Mouse (Mus musculus) midbrain, embryonic 11.5 days (tissue): ENCODE results near the gene Fkbp5. TPM values are rescaled to one million over a fixed set of nuclear protein-coding genes. Genes with fewer than 3 reads are reported as not detected.
A peak's percentile ranks its signal among the peaks of the same experiment; 100 is the strongest.

ENCODE experiments used
- ATAC-seq: fragments of 200-750 bp; cut with Nextera tagmentation; 2 replicates; pipeline ENCODE4 v1.8.0; 2017; ENCODE audit warnings: moderate TSS enrichment, moderate library complexity; ENCODE audit not compliant: low FRiP score
- DNase-seq: peaks from one replicate; pipeline ENCODE4 v3.0.0; 2015; ENCODE audit warnings: low spot score; ENCODE audit errors: missing footprints
- H3K27ac ChIP-seq: fragments of 300-500 bp; sonication (generic); 2 replicates; pipeline ENCODE4 v1.5.1; 2014; ENCODE audit warnings: low read depth, low read length
- H3K27me3 ChIP-seq: fragments of 300-500 bp; sonication (generic); 2 replicates; pipeline ENCODE4 v1.6.1; 2014; ENCODE audit warnings: mild to moderate bottlenecking, low read length, moderate library complexity, mixed read lengths; ENCODE audit not compliant: control insufficient read depth, insufficient read depth
- H3K36me3 ChIP-seq: fragments of 300-500 bp; sonication (generic); 2 replicates; pipeline ENCODE4 v1.6.1; 2014; ENCODE audit warnings: mild to moderate bottlenecking, low read length, moderate library complexity, mixed read lengths; ENCODE audit not compliant: control insufficient read depth, insufficient read depth
- H3K4me1 ChIP-seq: fragments of 300-500 bp; sonication (generic); 2 replicates; pipeline ENCODE4 v1.6.1; 2014; ENCODE audit warnings: low read length; ENCODE audit not compliant: control insufficient read depth, insufficient read depth
- H3K4me2 ChIP-seq: fragments of 300-500 bp; sonication (generic); 2 replicates; pipeline ENCODE4 v1.6.1; 2014; ENCODE audit warnings: mild to moderate bottlenecking, moderate library complexity
- H3K4me3 ChIP-seq: fragments of 300-500 bp; sonication (generic); 2 replicates; pipeline ENCODE4 v1.5.1; 2014; ENCODE audit warnings: low read depth, low read length
- H3K9ac ChIP-seq: fragments of 300-500 bp; sonication (generic); 2 replicates; pipeline ENCODE4 v1.6.1; 2014; ENCODE audit warnings: low read length
- H3K9me3 ChIP-seq: fragments of 300-500 bp; sonication (generic); 2 replicates; pipeline ENCODE4 v1.6.1; 2016; ENCODE audit warnings: low read length; ENCODE audit not compliant: control insufficient read depth
- WGBS: fragments of 180-500 bp; shearing (Covaris S2); extraction: QIAGEN DNeasy Blood & Tissue Kit; methylation state at CpG from one replicate; pipeline ENCODE4 v1.1.7; 2014; 5-methylcytosine and 5-hydroxymethylcytosine counted together
- polyA plus RNA-seq: library from polyadenylated mRNA; unstranded; fragments of >200 nt; fragmentation: Nextera tagmentation; extraction: Ambion mirVana; gene quantifications from 2 replicates; pipeline ENCODE4 v1.2.1, GENCODE M21; 2014

The Fkbp5 gene
- polyA plus RNA-seq, 1 experiment from 2014 or later, result 10.9 TPM

- H3K9me3 ChIP-seq, result no peaks in the 10 kb centered on the region
- no peaks in the 10 kb centered on the region for H3K36me3 ChIP-seq
- H3K4me2 ChIP-seq, result no peak within 1 kb of the TSS
- no peak for DNase-seq
- no peak within 1 kb of the TSS for H3K4me3 ChIP-seq
- WGBS, result 77% methylated on average over 14 of the region's 14 CpGs
- H3K27me3 ChIP-seq, result no peaks in the 10 kb centered on the region
- H3K4me1 ChIP-seq, result 0 out of 2 replicates have a peak, but pooled peaks cover 3% of the 10 kb centered on the region
- ATAC-seq, result no peak
- H3K27ac ChIP-seq, result no peak within 1 kb of the TSS
- no peak within 1 kb of the TSS for H3K9ac ChIP-seq
These were observed 31.8 kb upstream of the Fkbp5 start, which contains the start of gene Clpsl2 for GRCm38 (mm10) chr17:28549111-28549510. TSS of gene Clpsl2 (plus strand) at chr17:28549411.

DNA sequence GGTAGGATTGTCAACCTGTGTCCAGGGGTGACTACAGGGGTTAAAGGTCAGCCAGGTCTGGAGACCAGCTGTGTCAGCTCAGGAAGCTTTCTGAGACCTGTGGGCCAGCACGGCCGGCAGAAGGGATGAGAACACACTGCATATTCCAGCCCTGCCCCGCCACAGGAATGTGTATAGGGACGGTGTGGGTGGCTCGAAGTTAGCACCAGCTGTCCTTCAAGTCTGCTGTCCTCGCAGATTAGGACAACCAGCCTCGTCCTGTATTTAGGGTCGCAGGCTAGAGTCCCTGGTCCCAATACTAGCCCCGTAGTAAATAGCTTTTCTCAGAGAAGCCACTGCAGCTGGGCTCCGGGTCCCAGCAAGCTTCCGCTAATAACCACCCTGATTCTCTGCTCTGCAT, 31.2 kb upstream of the Fkbp5 start:
- no peak overlapping the region for H3K4me2 ChIP-seq
- H3K36me3 ChIP-seq, result no peaks in the 10 kb centered on the region
- 0 out of 2 replicates have a peak, but pooled peaks cover 3% of the 10 kb centered on the region for H3K4me1 ChIP-seq
- H3K4me3 ChIP-seq, result no peak overlapping the region
- no peaks in the 10 kb centered on the region for H3K9me3 ChIP-seq
- no peak overlapping the region for H3K27ac ChIP-seq
- no peaks in the 10 kb centered on the region for H3K27me3 ChIP-seq
- no peak overlapping the region for H3K9ac ChIP-seq
- 79% methylated on average over 11 of the region's 11 CpGs for WGBS
- ATAC-seq (no peak), DNase-seq (no peak)

GRCm38 (mm10) chr17:28546925-28547324, 29.6 kb upstream of the Fkbp5 start:
- H3K9ac ChIP-seq, result no peak overlapping the region
- WGBS, result 86% methylated on average over 1 of the region's 1 CpGs
- ATAC-seq (no peak), DNase-seq (no peak)
- H3K4me3 ChIP-seq, result no peak overlapping the region
- H3K4me2 ChIP-seq, result no peak overlapping the region
- H3K27ac ChIP-seq, result no peak overlapping the region
- H3K4me1 ChIP-seq, result no peaks in the 10 kb centered on the region
- no peaks in the 10 kb centered on the region for H3K9me3 ChIP-seq
- no peaks in the 10 kb centered on the region for H3K27me3 ChIP-seq
- no peaks in the 10 kb centered on the region for H3K36me3 ChIP-seq

DNA sequence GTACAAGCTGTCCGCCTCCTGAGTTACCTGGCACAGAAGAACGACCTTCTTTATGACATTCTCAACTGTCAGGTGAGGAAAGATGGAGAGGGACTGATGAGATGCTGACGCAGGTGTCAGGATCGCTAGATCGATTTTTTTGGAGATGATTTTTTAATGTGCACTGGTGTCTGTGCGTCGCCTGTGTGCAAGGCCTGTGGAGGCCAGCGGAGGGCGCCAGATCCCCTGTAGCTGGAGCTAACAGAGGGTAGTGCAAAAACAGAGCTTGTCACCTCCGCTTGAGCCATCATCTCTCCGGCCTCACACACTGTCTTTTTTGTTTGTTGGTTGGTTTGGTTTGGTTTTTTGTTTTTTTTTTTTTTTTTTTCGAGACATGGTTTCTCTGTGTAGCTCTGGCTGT, 20.6 kb upstream of the Fkbp5 start:
- H3K4me1 ChIP-seq, result no peaks in the 10 kb centered on the region
- H3K4me2 ChIP-seq, result no peak overlapping the region
- no peaks in the 10 kb centered on the region for H3K27me3 ChIP-seq
- H3K36me3 ChIP-seq, result no peaks in the 10 kb centered on the region
- ATAC-seq (no peak), DNase-seq (no peak)
- no peaks in the 10 kb centered on the region for H3K9me3 ChIP-seq
- H3K27ac ChIP-seq, result no peak overlapping the region
- no peak overlapping the region for H3K4me3 ChIP-seq
- H3K9ac ChIP-seq, result no peak overlapping the region
- WGBS, result 50% methylated on average over 12 of the region's 12 CpGs

DNA sequence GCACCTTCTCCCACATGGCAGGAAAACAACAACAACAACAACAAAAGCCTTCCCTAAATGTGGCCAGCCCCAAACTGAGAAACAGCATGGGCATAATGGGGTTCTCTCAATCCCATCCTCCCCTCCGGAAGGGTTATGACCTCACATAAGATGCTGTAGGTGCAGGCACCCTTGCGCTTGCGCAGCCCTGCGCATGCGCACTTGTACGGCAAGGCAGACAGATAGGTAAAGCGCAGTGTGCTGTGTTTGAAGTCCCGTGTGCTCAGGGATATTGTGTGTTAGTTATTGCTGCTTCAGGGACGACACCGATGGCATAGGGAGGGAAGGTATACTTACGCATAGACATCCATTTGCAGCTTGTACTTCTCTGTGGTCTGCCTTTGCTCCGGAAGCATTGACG, 16.0 kb upstream of the Fkbp5 start:
- H3K9ac ChIP-seq, result no peak overlapping the region
- H3K4me1 ChIP-seq, result no peaks in the 10 kb centered on the region
- no peak overlapping the region for H3K4me3 ChIP-seq
- H3K36me3 ChIP-seq, result no peaks in the 10 kb centered on the region
- H3K9me3 ChIP-seq, result no peaks in the 10 kb centered on the region
- DNase-seq (no peak), ATAC-seq (no peak)
- H3K4me2 ChIP-seq, result no peak overlapping the region
- 88% methylated on average over 13 of the region's 13 CpGs for WGBS
- no peak overlapping the region for H3K27ac ChIP-seq
- no peaks in the 10 kb centered on the region for H3K27me3 ChIP-seq

- Histone ChIP-seq H3K36me3 (no peaks in the 10 kb centered on the region), H3K9ac (no peak overlapping the region), H3K27me3 (no peaks in the 10 kb centered on the region), H3K9me3 (no peaks in the 10 kb centered on the region), H3K27ac (no peak overlapping the region), H3K4me3 (no peak overlapping the region), H3K4me2 (no peak overlapping the region), H3K4me1 (no peaks in the 10 kb centered on the region)
- WGBS, result 82% methylated on average over 7 of the region's 7 CpGs
- no peak for DNase-seq
- ATAC-seq, result no peak
These were observed 15.2 kb upstream of the Fkbp5 start for GRCm38 (mm10) chr17:28532557-28532956.

GRCm38 (mm10) chr17:28531946-28532345, 14.6 kb upstream of the Fkbp5 start:
- H3K9ac ChIP-seq, result no peak overlapping the region
- H3K36me3 ChIP-seq, result no peaks in the 10 kb centered on the region
- H3K4me2 ChIP-seq, result peak overlapping the region; percentile 10
- H3K27ac ChIP-seq, result no peak overlapping the region
- no peak overlapping the region for H3K4me3 ChIP-seq
- DNase-seq, result peak; percentile 89
- no peaks in the 10 kb centered on the region for H3K27me3 ChIP-seq
- H3K9me3 ChIP-seq, result no peaks in the 10 kb centered on the region
- no peaks in the 10 kb centered on the region for H3K4me1 ChIP-seq
- ATAC-seq, result no peak; the same call in 1 of the 2 replicates
- 14% methylated on average over 18 of the region's 18 CpGs for WGBS

DNA sequence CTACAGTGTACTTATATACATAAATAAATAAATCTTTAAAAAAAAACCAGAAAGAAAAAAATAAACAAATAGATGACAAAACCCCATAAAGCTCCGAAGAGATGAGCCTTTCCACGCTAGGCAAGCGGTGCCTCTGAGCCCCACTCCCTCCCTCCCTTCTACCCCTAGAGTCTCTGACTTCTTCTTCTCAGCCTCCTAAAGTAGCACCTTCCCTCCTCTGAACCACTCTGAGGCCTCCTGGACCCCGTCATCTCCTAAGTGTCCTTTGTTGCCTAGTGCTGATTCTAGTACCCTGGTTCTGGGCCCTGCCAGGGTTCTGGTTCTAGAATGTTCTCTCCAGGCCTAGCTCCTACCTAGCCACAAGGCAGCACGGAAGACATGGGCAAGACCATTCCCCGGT, 13.2 kb upstream of the Fkbp5 start, which contains the start of gene Armc12:
Gene Armc12 (plus strand): TSS at position 301 of the 400 bp plus-strand sequence.
- Histone ChIP-seq H3K4me3 (no peak within 1 kb of the TSS), H3K27ac (no peak within 1 kb of the TSS), H3K36me3 (no peaks in the 10 kb centered on the region), H3K9me3 (no peaks in the 10 kb centered on the region), H3K9ac (no peak within 1 kb of the TSS), H3K4me1 (no peaks in the 10 kb centered on the region), H3K27me3 (no peaks in the 10 kb centered on the region), H3K4me2 (no peak within 1 kb of the TSS)
- ATAC-seq, result no peak
- DNase-seq, result no peak
- 86% methylated on average over 6 of the region's 6 CpGs for WGBS

- H3K36me3 ChIP-seq, result no peaks in the 10 kb centered on the region
- peaks cover 2% of the 10 kb centered on the region for H3K27me3 ChIP-seq
- no peak overlapping the region for H3K4me3 ChIP-seq
- H3K4me1 ChIP-seq, result no peaks in the 10 kb centered on the region
- H3K9ac ChIP-seq, result no peak overlapping the region
- H3K4me2 ChIP-seq, result no peak overlapping the region
- 61% methylated on average over 4 of the region's 4 CpGs for WGBS
- no peak for DNase-seq
- no peak for ATAC-seq
- H3K9me3 ChIP-seq, result no peaks in the 10 kb centered on the region
- H3K27ac ChIP-seq, result no peak overlapping the region
These were observed 11.8 kb upstream of the Fkbp5 start for GRCm38 (mm10) chr17:28529116-28529515.

DNA sequence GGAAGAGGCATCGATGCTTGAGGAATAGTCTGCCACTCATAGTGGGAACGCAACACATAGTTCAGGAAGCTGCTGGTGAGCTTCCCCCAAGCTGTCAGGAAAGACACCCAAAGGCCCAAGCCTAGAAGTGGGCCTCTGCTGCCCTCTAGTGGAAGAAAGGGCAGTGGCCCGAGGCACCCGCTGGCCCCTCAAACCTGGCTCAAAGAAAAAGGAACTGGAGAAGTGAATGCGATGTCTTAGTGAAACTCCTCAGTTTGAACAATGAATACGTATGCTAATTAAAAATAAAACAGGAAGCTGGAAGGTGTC, 10.7 kb upstream of the Fkbp5 start:
- Histone ChIP-seq H3K4me2 (no peak overlapping the region), H3K9me3 (no peaks in the 10 kb centered on the region), H3K36me3 (no peaks in the 10 kb centered on the region), H3K27me3 (peaks cover 8% of the 10 kb centered on the region), H3K4me3 (no peak overlapping the region), H3K4me1 (no peaks in the 10 kb centered on the region), H3K9ac (no peak overlapping the region), H3K27ac (no peak overlapping the region)
- DNase-seq (peak; percentile 98), ATAC-seq (no peak)
- WGBS, result 7% methylated on average over 6 of the region's 6 CpGs
